Mouse (Mus musculus) inflammation-experienced regulatory T-cells, adult 16 weeks (primary cell): ENCODE data around the gene Spin2g. TPM values are rescaled to one million over a fixed set of nuclear protein-coding genes. Genes with fewer than 3 reads are reported as not detected.

Experiments
- polyA plus RNA-seq: library from polyadenylated mRNA; unstranded; fragments of 100-300 nt; shearing (Covaris generic); gene quantifications from one replicate; pipeline ENCODE4 v1.2.1, GENCODE M21; 2017

Gene Spin2g
- not detected for polyA plus RNA-seq

DNA sequence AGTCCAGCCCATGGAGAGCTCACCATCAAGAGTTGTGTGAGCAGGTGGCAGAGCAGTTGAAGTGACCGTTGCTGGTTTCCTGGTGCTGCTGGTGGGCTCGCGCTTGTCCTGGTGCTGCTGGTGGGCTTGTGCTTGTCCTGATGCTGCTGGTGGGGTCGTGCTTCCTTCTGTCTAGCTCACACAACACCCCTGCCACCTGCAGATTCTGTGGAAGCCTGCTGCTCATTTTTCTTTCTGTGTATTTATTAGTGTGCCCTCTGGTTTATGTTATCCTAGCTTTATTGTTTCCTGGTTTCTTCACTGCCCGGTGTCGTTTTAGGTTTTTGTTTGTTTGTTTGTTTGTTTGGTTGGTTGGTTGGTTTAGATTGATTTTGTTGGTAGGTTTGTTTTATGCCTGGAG is at the start of gene Spin2g:
TSS of gene Spin2g (minus strand) at position 101 of the 400 bp plus-strand sequence.

Other genes starting within 250 kb of the Spin2g start
- gene Btbd35f9, start 77.2 kb downstream of the Spin2g start, polyA plus RNA-seq, result not detected
- not detected for gene Btbd35f8, start 211.8 kb upstream of the Spin2g start, polyA plus RNA-seq